Mouse (Mus musculus) cortical plate, adult 2 months (tissue): ENCODE measurements around the gene C3ar1. TPM values are rescaled to one million over a fixed set of nuclear protein-coding genes. Genes with fewer than 3 reads are reported as not detected.

Experiments used
- H3K27ac ChIP-seq: fragments of 200-500 bp; 2 replicates; pipeline ENCODE4 v1.5.1; 2012; ENCODE audit warnings: low read length, control low read depth, inconsistent platforms; ENCODE audit not compliant: insufficient read depth
- H3K4me1 ChIP-seq: fragments of 200-500 bp; 2 replicates; pipeline ENCODE4 v1.6.1; 2011; ENCODE audit warnings: low read length; ENCODE audit not compliant: control insufficient read depth, insufficient read depth
- H3K4me3 ChIP-seq: fragments of 200-500 bp; 2 replicates; pipeline ENCODE4 v1.5.1; 2011; ENCODE audit warnings: mild to moderate bottlenecking, low read length, control low read depth; ENCODE audit not compliant: insufficient read depth
- CTCF ChIP-seq: fragments of 200-500 bp; IDR thresholded peaks from 2 replicates; pipeline ENCODE4 v1.5.1; 2011; ENCODE audit warnings: mild to moderate bottlenecking, control low read depth, low read length; ENCODE audit not compliant: insufficient read depth; ENCODE audit errors: extremely low read depth
- POLR2A ChIP-seq: fragments of 200-500 bp; IDR thresholded peaks from 2 replicates; pipeline ENCODE4 v1.6.1; 2011; ENCODE audit warnings: mild to moderate bottlenecking, low read length, control low read depth; ENCODE audit not compliant: insufficient read depth; ENCODE audit errors: extremely low read depth
- polyA plus RNA-seq: library from polyadenylated mRNA; depleted of rRNA; stranded (reverse); fragments of >200 nt; gene quantifications from 2 replicates; pipeline ENCODE4 v1.2.3, GENCODE M21; 2012

Gene C3ar1
- polyA plus RNA-seq, 1 experiment = 1.5 TPM

DNA sequence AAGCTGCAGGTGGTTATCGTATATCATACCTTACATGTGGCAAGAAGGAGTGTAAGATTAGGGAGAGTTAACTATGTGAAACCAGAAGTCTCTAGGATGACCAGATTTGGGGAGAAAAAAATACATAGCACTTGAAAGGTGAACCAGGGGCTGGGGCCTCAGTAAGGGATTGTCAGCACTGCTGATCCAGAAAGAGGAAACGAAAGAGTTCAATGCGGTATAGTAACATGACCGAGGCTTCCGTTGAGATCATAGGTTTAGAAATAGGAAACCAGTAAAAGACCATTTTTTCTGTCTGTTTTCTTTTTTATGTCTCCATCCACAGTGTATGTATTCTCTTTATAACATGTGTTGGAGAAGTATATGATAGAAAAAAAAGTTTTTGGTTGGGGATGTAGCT is 16.8 kb upstream of the C3ar1 start:
- no peak overlapping the region for H3K27ac ChIP-seq
- H3K4me3 ChIP-seq = no peak overlapping the region
- H3K4me1 ChIP-seq = peaks cover 4% of the 10 kb centered on the region; the same call in 1 of the 2 replicates
- TF ChIP-seq POLR2A = no peak
- TF ChIP-seq CTCF = no peak

DNA sequence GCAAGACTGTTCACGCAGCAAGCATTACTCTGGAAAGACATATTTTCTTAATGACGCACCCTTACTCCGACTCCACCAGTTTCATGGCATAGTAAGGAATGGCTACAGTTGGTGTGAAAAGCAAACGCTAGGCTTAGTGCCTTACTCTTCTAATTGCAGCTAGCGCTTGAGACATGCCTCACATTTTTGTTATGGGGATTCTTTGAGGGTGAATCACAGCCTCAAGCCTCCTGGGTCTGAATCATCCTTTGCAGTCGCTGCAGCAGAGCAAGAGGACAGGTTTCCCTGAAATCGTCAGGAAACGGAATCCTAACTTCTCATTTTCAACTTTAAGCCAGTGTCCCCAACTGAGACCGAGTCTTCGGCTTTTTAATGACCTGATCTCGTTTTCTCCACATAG is 13.9 kb upstream of the C3ar1 start:
- no peak for TF ChIP-seq POLR2A
- TF ChIP-seq CTCF = no peak
- no peak overlapping the region for H3K4me3 ChIP-seq
- H3K4me1 ChIP-seq = no peaks in the 10 kb centered on the region
- no peak overlapping the region for H3K27ac ChIP-seq

DNA sequence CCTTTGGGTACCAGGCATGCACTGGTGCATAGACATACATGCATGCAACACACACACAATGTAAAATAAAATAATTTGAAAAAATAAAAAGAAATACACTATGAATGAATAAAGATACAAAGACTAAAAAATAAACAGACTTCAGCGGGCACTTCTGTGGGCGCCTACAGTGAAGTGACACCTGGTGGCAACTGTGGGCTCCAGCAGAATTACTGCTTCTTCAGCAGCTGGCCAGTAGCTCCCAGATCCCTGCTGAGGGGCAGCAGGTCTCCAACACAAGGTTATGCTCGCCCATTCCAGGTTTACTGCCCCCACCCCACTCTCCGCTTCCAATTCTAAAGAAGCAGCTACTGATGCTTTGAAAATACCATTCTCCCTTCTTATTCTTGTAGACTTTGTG is 12.0 kb upstream of the C3ar1 start:
- Histone ChIP-seq H3K4me1 (no peaks in the 10 kb centered on the region), H3K4me3 (no peak overlapping the region), H3K27ac (no peak overlapping the region)
- no peak for TF ChIP-seq POLR2A
- TF ChIP-seq CTCF = peak; percentile 16; the same call in 1 of the 2 replicates

DNA sequence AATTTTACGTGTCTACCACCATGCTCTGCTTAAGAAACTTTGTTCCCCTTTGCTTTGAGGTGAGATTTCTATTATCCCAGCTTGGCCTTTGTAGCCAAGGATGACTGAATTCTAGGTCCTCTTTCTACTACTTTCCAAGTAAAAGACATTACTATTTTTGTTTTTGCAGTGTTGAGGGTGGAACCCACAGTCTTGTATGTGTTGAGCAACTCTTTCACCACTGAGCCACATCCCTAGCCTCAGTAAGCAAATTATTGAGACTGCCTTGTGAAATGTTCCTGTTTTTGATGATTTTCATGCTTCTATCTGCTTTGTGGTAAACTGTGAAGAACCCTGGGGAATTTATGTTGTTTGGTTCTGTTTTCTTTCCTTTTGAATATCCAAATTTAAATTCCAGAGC is 6.9 kb upstream of the C3ar1 start:
- Histone ChIP-seq H3K4me3 (no peak overlapping the region), H3K27ac (no peak overlapping the region), H3K4me1 (no peaks in the 10 kb centered on the region)
- TF ChIP-seq CTCF = no peak
- TF ChIP-seq POLR2A = no peak

DNA sequence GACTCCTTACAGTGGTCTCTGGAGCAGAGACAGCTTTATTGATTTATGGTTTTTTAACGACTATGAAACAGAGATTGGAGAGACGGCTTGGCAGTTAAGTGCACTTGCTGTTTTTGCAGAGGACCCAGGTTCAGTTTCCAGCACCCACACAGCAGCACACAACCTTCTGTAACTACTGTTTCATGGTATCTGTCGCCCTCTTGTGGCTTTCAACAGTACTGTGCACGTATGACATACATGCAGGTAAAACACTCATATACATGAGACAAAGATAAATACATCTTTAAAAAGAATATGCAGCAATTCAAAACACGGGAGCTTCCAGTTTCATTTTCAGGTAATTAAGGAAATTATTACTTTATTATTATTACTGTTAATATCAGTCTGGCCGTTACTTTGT is 6.5 kb upstream of the C3ar1 start:
- TF ChIP-seq CTCF = no peak
- TF ChIP-seq POLR2A = no peak

DNA sequence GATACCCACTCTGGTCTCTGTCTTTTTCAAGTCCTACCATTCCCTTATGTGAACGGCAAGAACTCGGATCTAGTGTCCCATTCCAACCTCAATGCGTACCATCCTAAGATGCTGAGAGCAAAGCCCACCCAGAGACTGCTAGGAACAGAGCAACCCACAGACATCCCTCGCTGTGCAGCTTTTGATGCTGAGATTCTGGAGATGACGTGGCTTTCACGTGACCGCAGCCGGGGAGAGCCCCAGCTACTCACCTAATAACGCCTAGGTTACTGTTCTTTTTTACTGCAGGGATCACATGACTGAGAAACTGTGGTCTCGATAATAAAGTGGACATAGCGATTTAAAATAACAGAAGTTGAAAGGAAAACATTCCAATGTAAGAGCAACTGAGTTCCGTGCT is 1.4 kb downstream of the C3ar1 start:
- H3K4me1 ChIP-seq = no peaks in the 10 kb centered on the region
- H3K27ac ChIP-seq = no peak overlapping the region
- TF ChIP-seq POLR2A (no peak), CTCF (no peak)
- H3K4me3 ChIP-seq = no peak overlapping the region

More for the DNA sequence above, 6.5 kb upstream of the C3ar1 start:
- Histone ChIP-seq H3K4me3 (no peak overlapping the region), H3K4me1 (no peaks in the 10 kb centered on the region), H3K27ac (no peak overlapping the region)

DNA sequence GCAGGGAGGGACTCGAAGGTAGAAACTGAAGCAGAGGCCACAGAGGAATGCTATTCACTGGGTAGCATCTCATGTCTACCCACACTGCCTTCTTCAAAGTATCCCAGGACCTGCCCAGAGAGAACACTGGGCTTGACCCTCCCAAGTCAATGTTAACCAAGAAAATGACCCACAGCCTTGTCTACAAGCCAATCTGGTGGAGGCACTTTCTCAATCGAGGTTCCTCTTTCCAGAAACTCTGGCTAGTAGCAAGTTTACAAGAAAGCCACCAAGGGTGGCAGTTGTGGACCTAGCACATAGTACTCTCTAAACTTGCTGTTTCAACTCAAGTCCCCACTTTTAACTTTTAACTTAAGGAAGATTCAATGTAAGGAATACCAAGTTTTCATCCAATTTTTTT is 3.3 kb downstream of the C3ar1 start:
- Histone ChIP-seq H3K4me1 (no peaks in the 10 kb centered on the region), H3K4me3 (no peak overlapping the region), H3K27ac (no peak overlapping the region)
- TF ChIP-seq CTCF (no peak), POLR2A (no peak)

DNA sequence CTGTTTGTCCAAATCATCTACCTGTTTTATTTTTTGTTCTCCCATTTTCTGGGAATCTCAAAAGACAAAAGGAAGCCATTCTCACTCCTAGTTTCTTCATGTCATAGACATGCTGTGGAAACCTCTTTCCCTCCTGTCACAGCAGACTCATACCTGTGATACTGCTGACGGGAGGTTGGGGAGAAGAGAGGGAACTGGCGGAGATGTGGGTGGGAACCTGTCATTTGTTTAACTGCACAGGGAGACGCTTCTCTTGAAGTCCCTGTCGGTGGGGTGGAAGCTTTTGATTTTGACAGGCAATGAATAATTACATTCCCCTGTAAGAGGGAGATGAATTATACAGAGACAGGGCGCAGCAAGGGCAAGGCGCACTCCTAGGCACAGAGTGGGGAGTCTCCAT is 12.2 kb downstream of the C3ar1 start:
- H3K4me3 ChIP-seq = no peak overlapping the region
- TF ChIP-seq CTCF = no peak
- TF ChIP-seq POLR2A = no peak
- H3K27ac ChIP-seq = no peak overlapping the region
- no peaks in the 10 kb centered on the region for H3K4me1 ChIP-seq

DNA sequence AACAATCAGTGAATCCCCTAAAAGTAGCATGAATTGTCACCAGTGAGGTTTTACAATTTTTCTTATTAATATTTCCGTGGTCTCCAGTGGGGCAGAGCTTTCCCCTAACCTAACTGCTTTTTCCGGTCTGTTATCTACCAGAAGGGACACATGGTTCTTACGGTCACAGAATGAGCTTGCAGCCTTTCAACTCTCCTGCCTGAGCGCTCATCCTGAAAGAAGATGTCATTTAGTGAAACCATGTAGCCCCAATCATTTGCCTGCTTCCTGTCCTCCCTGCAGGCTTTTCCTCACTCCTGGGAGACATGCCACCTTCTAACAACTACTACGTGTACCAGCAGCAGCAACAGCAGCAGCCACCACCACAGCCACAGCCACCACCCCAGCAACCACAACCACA is 18.4 kb downstream of the C3ar1 start:
- no peak overlapping the region for H3K4me3 ChIP-seq
- no peak for TF ChIP-seq CTCF
- TF ChIP-seq POLR2A = no peak

DNA sequence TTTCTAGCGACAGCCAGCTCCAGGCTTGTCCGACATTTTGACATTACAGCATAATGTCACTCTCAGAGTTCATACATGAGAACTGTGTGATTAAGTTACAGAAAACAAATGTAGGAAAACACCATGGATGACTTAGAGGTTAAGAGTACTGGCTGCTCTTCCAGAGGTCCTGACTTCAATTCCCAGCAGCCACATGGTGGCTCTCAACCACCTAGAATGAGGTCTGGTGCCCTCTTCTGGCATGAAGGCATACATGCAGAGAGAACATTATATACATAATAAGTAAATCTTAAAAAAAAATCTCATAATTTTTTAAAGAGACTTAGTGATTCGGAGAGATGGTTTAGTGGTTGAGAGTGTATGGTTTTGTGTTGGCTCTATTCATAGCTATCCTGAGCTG is 19.0 kb downstream of the C3ar1 start:
- TF ChIP-seq POLR2A (no peak), CTCF (no peak)
- Histone ChIP-seq H3K27ac (no peak overlapping the region), H3K4me1 (peaks cover 2% of the 10 kb centered on the region; the same call in 1 of the 2 replicates), H3K4me3 (no peak overlapping the region)

More for the DNA sequence above, 18.4 kb downstream of the C3ar1 start:
- Histone ChIP-seq H3K27ac (no peak overlapping the region), H3K4me1 (peaks cover 2% of the 10 kb centered on the region; the same call in 1 of the 2 replicates)
